8 mouse cellular contexts compared by ENCODE assay signal in the genomic region with DNA sequence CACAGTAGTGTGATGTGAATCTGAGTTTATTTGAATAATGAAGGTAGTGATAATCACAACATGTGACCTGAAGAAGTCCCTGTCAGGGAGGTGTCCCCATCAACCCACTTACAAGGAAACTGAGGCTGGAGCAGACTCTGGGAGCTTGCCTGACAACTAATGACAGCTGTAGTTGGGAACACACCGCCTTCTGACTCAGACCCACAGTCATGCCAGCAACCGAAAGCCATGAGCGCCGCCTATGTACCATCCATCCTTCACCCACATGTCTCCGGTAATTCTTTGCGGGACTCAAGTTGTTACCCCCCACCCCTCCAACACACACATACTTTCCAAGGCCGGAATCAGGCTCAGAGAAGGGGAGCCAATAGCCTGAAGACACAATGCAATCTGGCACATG. TPM values are rescaled to one million over a fixed set of nuclear protein-coding genes. Genes with fewer than 3 reads are reported as not detected.
DNase-seq lines count a peak whose midpoint lies in the region; ATAC-seq and TF ChIP-seq lines count a peak whose summit lies in the region.

No protein-coding gene starts in this region.

- no peaks in the 10 kb centered on the region for H3K36me3 ChIP-seq in kidney, adult 2 months (ENCODE audit: control insufficient read depth, insufficient read depth, low read length)
- peaks cover 3% of the 10 kb centered on the region; the same call in 1 of the 2 replicates for H3K36me3 ChIP-seq in intestine, embryonic 15.5 days
- H3K36me3 ChIP-seq in stomach, embryonic 16.5 days (ENCODE audit: control insufficient read depth, insufficient read depth, low read length): peaks cover 4% of the 10 kb centered on the region; the same call in 1 of the 2 replicates

- H3K27me3 ChIP-seq in kidney, adult 2 months (replicated peaks; ENCODE audit: control insufficient read depth, insufficient read depth, low read length): no peaks in the 10 kb centered on the region
- H3K27me3 ChIP-seq in intestine, embryonic 15.5 days (replicated peaks): no peaks in the 10 kb centered on the region
- H3K27me3 ChIP-seq in stomach, embryonic 16.5 days (ENCODE audit: control insufficient read depth, insufficient read depth, low read length): no peaks in the 10 kb centered on the region

- WGBS in kidney, adult 2 months: 80% methylated on average over 7 of the region's 7 CpGs
- 91% methylated on average over 7 of the region's 7 CpGs for WGBS in intestine, embryonic 15.5 days
- WGBS in stomach, embryonic 16.5 days: 90% methylated on average over 7 of the region's 7 CpGs

- no peak for ATAC-seq in intestine, embryonic 15.5 days
- ATAC-seq in stomach, embryonic 16.5 days (ENCODE audit: insufficient read depth, low FRiP score): no peak
- no peak for ATAC-seq in monocyte, adult 5-6 weeks (replicated peaks; ENCODE audit: insufficient number of reproducible peaks, low FRiP score, low TSS enrichment, poor library complexity, severe bottlenecking)

- peak overlapping the region; percentile 91; the same call in 1 of the 2 replicates for H3K4me3 ChIP-seq in kidney, adult 2 months (ENCODE audit: insufficient read depth, low read depth, low read length)
- peak overlapping the region; percentile 92; the same call in 1 of the 2 replicates for H3K4me3 ChIP-seq in intestine, embryonic 15.5 days (replicated peaks)
- peak overlapping the region; percentile 93; the same call in 1 of the 2 replicates for H3K4me3 ChIP-seq in stomach, embryonic 16.5 days (replicated peaks; ENCODE audit: low read length)

- H3K4me1 ChIP-seq in kidney, adult 2 months (ENCODE audit: control insufficient read depth, insufficient read depth, low read length): no peaks in the 10 kb centered on the region
- peaks cover 16% of the 10 kb centered on the region for H3K4me1 ChIP-seq in intestine, embryonic 15.5 days (replicated peaks)
- peaks cover 12% of the 10 kb centered on the region for H3K4me1 ChIP-seq in stomach, embryonic 16.5 days (ENCODE audit: control insufficient read depth, insufficient read depth, low read length)

- no peak for TF ChIP-seq CTCF in kidney, adult 2 months (conservative IDR thresholded peaks at IDR 0.05; ENCODE audit: insufficient read depth, insufficient read length, low read depth, low read length)

- H3K4me2 ChIP-seq in intestine, embryonic 15.5 days (replicated peaks): peak overlapping the region; percentile 95
- H3K4me2 ChIP-seq in stomach, embryonic 16.5 days (ENCODE audit: low read depth, low read length): peak overlapping the region; percentile 91

- H3K27ac ChIP-seq in kidney, adult 2 months (ENCODE audit: insufficient read depth, low read depth, low read length): no peak overlapping the region
- no peak overlapping the region for H3K27ac ChIP-seq in intestine, embryonic 15.5 days
- no peak overlapping the region for H3K27ac ChIP-seq in stomach, embryonic 16.5 days (ENCODE audit: low read length)

- 0 out of 2 replicates have a peak overlapping the region, but pooled peaks have one; percentile 90 for H3K9ac ChIP-seq in intestine, embryonic 15.5 days
- H3K9ac ChIP-seq in stomach, embryonic 16.5 days (ENCODE audit: low read length): no peak overlapping the region

- no peak for DNase-seq in kidney, adult 2 months
- no peak for DNase-seq in kidney, postnatal 10 days
- DNase-seq in right cerebral cortex, postnatal 36 days (ENCODE audit: low spot score in 2 of 2): peak; percentile 26 to 29
- DNase-seq in right cerebral cortex, postnatal 14 days: no peak
- DNase-seq in adrenal gland, adult 18-20 months (ENCODE audit: low spot score in 2 of 2): no peak

- no peak for TF ChIP-seq POLR2A in kidney, adult 2 months (IDR thresholded peaks at IDR 0.05; ENCODE audit: low read depth, low read length)

- no peaks in the 10 kb centered on the region for H3K9me3 ChIP-seq in intestine, embryonic 15.5 days
- no peaks in the 10 kb centered on the region for H3K9me3 ChIP-seq in stomach, embryonic 16.5 days (replicated peaks; ENCODE audit: control insufficient read depth, low read length)

RNA-seq across cellular contexts. Expression of gene Mark4, which starts 2.0 kb away (rescaled TPM):
- polyA plus RNA-seq in kidney, adult 2 months (2012; rRNA removed): 16.1 and 18.2 TPM in 2 replicates
- 5.8 and 6.1 TPM in 2 replicates for polyA plus RNA-seq in intestine, embryonic 15.5 days (2015; fragmentation: Nextera tagmentation; extraction: Ambion mirVana)
- 4.3 and 5.9 TPM in 2 replicates for polyA plus RNA-seq in stomach, embryonic 16.5 days (2015; fragmentation: Nextera tagmentation; extraction: Ambion mirVana)
- total RNA-seq in monocyte, adult 5-6 weeks (2017): 9.0 to 21.1 TPM (median 9.6 TPM) in 3 replicates
- total RNA-seq in adrenal gland, adult 18-20 months (2021): 10 to 100 TPM; 35.9 to 54.0 TPM

RNA-seq across cellular contexts. Expression of gene Exoc3l2, which starts 6.5 kb away (rescaled TPM):
- polyA plus RNA-seq in kidney, adult 2 months (2012; rRNA removed): 41.6 and 46.6 TPM in 2 replicates
- 0.50 and 0.53 TPM in 2 replicates for polyA plus RNA-seq in intestine, embryonic 15.5 days (2015; fragmentation: Nextera tagmentation; extraction: Ambion mirVana)
- 0.71 and 0.85 TPM in 2 replicates for polyA plus RNA-seq in stomach, embryonic 16.5 days (2015; fragmentation: Nextera tagmentation; extraction: Ambion mirVana)
- 0.11 to 1.4 TPM (median 0.49 TPM) in 3 replicates for total RNA-seq in monocyte, adult 5-6 weeks (2017)
- 10 to 100 TPM; 31.7 to 36.8 TPM for total RNA-seq in adrenal gland, adult 18-20 months (2021)

RNA-seq across cellular contexts. Expression of gene Bloc1s3, which starts 51.5 kb away (rescaled TPM):
- polyA plus RNA-seq in kidney, adult 2 months (2012; rRNA removed): 8.6 and 10.3 TPM in 2 replicates
- polyA plus RNA-seq in intestine, embryonic 15.5 days (2015; fragmentation: Nextera tagmentation; extraction: Ambion mirVana): 1.9 and 2.2 TPM in 2 replicates
- 1.4 and 1.5 TPM in 2 replicates for polyA plus RNA-seq in stomach, embryonic 16.5 days (2015; fragmentation: Nextera tagmentation; extraction: Ambion mirVana)
- 3.5 to 4.4 TPM (median 4.0 TPM) in 3 replicates for total RNA-seq in monocyte, adult 5-6 weeks (2017)
- 10 to 100 TPM in 1 of 2 experiments, 1 to 10 TPM in 1; 8.4 to 10.0 TPM for total RNA-seq in adrenal gland, adult 18-20 months (2021)

RNA-seq across cellular contexts. Expression of gene Trappc6a, which starts 51.6 kb away (rescaled TPM):
- 62.3 and 74.6 TPM in 2 replicates for polyA plus RNA-seq in kidney, adult 2 months (2012; rRNA removed)
- polyA plus RNA-seq in intestine, embryonic 15.5 days (2015; fragmentation: Nextera tagmentation; extraction: Ambion mirVana): 124 and 137 TPM in 2 replicates
- 101 and 102 TPM in 2 replicates for polyA plus RNA-seq in stomach, embryonic 16.5 days (2015; fragmentation: Nextera tagmentation; extraction: Ambion mirVana)
- total RNA-seq in monocyte, adult 5-6 weeks (2017): 19.9 to 35.2 TPM (median 23.4 TPM) in 3 replicates
- 10 to 100 TPM; 70.0 to 92.4 TPM for total RNA-seq in adrenal gland, adult 18-20 months (2021)

RNA-seq across cellular contexts. Expression of gene Ckm, which starts 52.1 kb away (rescaled TPM):
- 2.0 and 420 TPM in 2 replicates for polyA plus RNA-seq in kidney, adult 2 months (2012; rRNA removed)
- 5.1 and 9.0 TPM in 2 replicates for polyA plus RNA-seq in intestine, embryonic 15.5 days (2015; fragmentation: Nextera tagmentation; extraction: Ambion mirVana)
- polyA plus RNA-seq in stomach, embryonic 16.5 days (2015; fragmentation: Nextera tagmentation; extraction: Ambion mirVana): 50.9 and 378 TPM in 2 replicates
- total RNA-seq in monocyte, adult 5-6 weeks (2017): not detected in 3 replicates
- 10 to 100 TPM in 1 of 2 experiments, not detected in 1; 14.7 TPM for total RNA-seq in adrenal gland, adult 18-20 months (2021)

Comparison
In these comparisons a context has a peak if more than half of its experiments do, and no peak if none do; other contexts are left out.
1. DNase-seq: peak in right cerebral cortex, postnatal 36 days (2 of 2); none in kidney, adult 2 months (single experiment), kidney, postnatal 10 days (single experiment), right cerebral cortex, postnatal 14 days (single experiment) and adrenal gland, adult 18-20 months (0 of 2).
2. RNA of gene Exoc3l2, which starts 6.5 kb away (polyA plus RNA-seq): 41.6 to 46.6 TPM in kidney, adult 2 months; 0.71 to 0.85 TPM in stomach, embryonic 16.5 days and 0.50 to 0.53 TPM in intestine, embryonic 15.5 days; every median in the first group is over 10 times any median in the second.
3. Peak in every context shown above with its lines, with median percentiles within 50 percentile points of each other: H3K4me3 ChIP-seq.